In genomic region chr14:30609499-30609898, GRCm38 (mm10) we compare ENCODE assay signal across 29 mouse cellular contexts. TPM values are rescaled to one million over a fixed set of nuclear protein-coding genes. Genes with fewer than 3 reads are reported as not detected.
DNase-seq lines count a peak whose midpoint lies in the region; ATAC-seq and TF ChIP-seq lines count a peak whose summit lies in the region.
"Had no signal": no experiment of that assay in that cellular context is flagged by ENCODE, and none has a peak within 500 bp of the region (broad histone marks: within the 10 kb centered on the region; RNA-seq: fewer than 3 reads in every experiment).

No protein-coding gene starts in this region.

- peak; percentile 74 for DNase-seq in midbrain, embryonic 11.5 days (ENCODE audit: low spot score, missing footprints)
- DNase-seq in midbrain, embryonic 14.5 days: no peak
- peak; percentile 35 for DNase-seq in A20 (ENCODE audit: low read depth, low spot score)
- no peak for DNase-seq in heart, adult 11 months
- DNase-seq in embryo, embryonic 11 days: no peak
- DNase-seq: adrenal gland, adult 8-10 months; adrenal gland, postnatal 25 days; cerebellum, adult 18-20 months; cerebellum, adult 9-10 months; cerebellum, postnatal 14 days; forebrain, postnatal 0 days; gastrocnemius, adult 2 months; gastrocnemius, postnatal 14 days; heart, adult 18-20 months; heart, postnatal 10 days; heart, postnatal 36 days had no signal

- H3K4me3 ChIP-seq in midbrain, embryonic 11.5 days (ENCODE audit: low read depth, low read length): no peak overlapping the region
- H3K4me3 ChIP-seq in midbrain, embryonic 14.5 days (replicated peaks; ENCODE audit: low read depth, low read length): no peak overlapping the region
- H3K4me3 ChIP-seq in bone marrow macrophage, adult 2 months (ENCODE audit: insufficient read depth, low read length): no peak overlapping the region
- H3K4me3 ChIP-seq: embryonic facial prominence, embryonic 13.5 days; erythroblast, embryonic 14.5 days; gastrocnemius, adult 2 months; heart, embryonic 12.5 days; heart, embryonic 15.5 days; hindbrain, embryonic 10.5 days; hindbrain, embryonic 13.5 days had no signal

- TF ChIP-seq POLR2A in bone marrow macrophage, adult 2 months (IDR thresholded peaks at IDR 0.05; ENCODE audit: borderline replicate concordance, low read depth, low read length): no peak

- 87% methylated on average over 3 of the region's 3 CpGs for WGBS in midbrain, embryonic 11.5 days
- 89% methylated on average over 3 of the region's 3 CpGs for WGBS in midbrain, embryonic 14.5 days

- H3K9me3 ChIP-seq in midbrain, embryonic 11.5 days (ENCODE audit: control insufficient read depth, low read length): no peaks in the 10 kb centered on the region
- H3K9me3 ChIP-seq in midbrain, embryonic 14.5 days (ENCODE audit: control insufficient read depth, low read length): no peaks in the 10 kb centered on the region
- H3K9me3 ChIP-seq: embryonic facial prominence, embryonic 13.5 days; heart, embryonic 12.5 days; heart, embryonic 15.5 days; hindbrain, embryonic 10.5 days; hindbrain, embryonic 13.5 days had no signal

- H3K27ac ChIP-seq in midbrain, embryonic 11.5 days (ENCODE audit: low read depth, low read length): no peak overlapping the region
- no peak overlapping the region for H3K27ac ChIP-seq in midbrain, embryonic 14.5 days (replicated peaks; ENCODE audit: low read depth, low read length)
- peak overlapping the region; percentile 48 for H3K27ac ChIP-seq in bone marrow macrophage, adult 2 months (ENCODE audit: insufficient read depth, low read depth, low read length)
- H3K27ac ChIP-seq: embryonic facial prominence, embryonic 13.5 days; gastrocnemius, adult 2 months; heart, embryonic 15.5 days; hindbrain, embryonic 10.5 days; hindbrain, embryonic 13.5 days had no signal

- no peaks in the 10 kb centered on the region; the same call in 1 of the 2 replicates for H3K4me1 ChIP-seq in midbrain, embryonic 11.5 days (ENCODE audit: control insufficient read depth, insufficient read depth, low read length)
- peaks cover 2% of the 10 kb centered on the region; the same call in 1 of the 2 replicates for H3K4me1 ChIP-seq in midbrain, embryonic 14.5 days (ENCODE audit: control insufficient read depth, insufficient read depth, low read length)
- H3K4me1 ChIP-seq in bone marrow macrophage, adult 2 months (ENCODE audit: control insufficient read depth, insufficient read depth, low read length): peaks cover 73% of the 10 kb centered on the region
- H3K4me1 ChIP-seq: hindbrain, embryonic 13.5 days had no signal

- no peaks in the 10 kb centered on the region for H3K27me3 ChIP-seq in midbrain, embryonic 11.5 days (ENCODE audit: control insufficient read depth, insufficient read depth, low read length)
- H3K27me3 ChIP-seq in midbrain, embryonic 14.5 days (ENCODE audit: control insufficient read depth, insufficient read depth, low read length): no peaks in the 10 kb centered on the region
- H3K27me3 ChIP-seq: embryonic facial prominence, embryonic 13.5 days; heart, embryonic 12.5 days; heart, embryonic 15.5 days; hindbrain, embryonic 13.5 days had no signal

- no peak overlapping the region for H3K9ac ChIP-seq in midbrain, embryonic 11.5 days (ENCODE audit: low read length)
- no peak overlapping the region for H3K9ac ChIP-seq in midbrain, embryonic 14.5 days (replicated peaks; ENCODE audit: low read length)
- H3K9ac ChIP-seq: embryonic facial prominence, embryonic 13.5 days; forebrain, postnatal 0 days; heart, embryonic 12.5 days; heart, embryonic 15.5 days; hindbrain, embryonic 13.5 days had no signal

- no peak overlapping the region for H3K4me2 ChIP-seq in midbrain, embryonic 11.5 days
- no peak overlapping the region for H3K4me2 ChIP-seq in midbrain, embryonic 14.5 days (ENCODE audit: low read length)
- H3K4me2 ChIP-seq: embryonic facial prominence, embryonic 13.5 days; heart, embryonic 12.5 days; heart, embryonic 15.5 days; hindbrain, embryonic 13.5 days had no signal

- no peak for TF ChIP-seq CTCF in bone marrow macrophage, adult 2 months (IDR thresholded peaks at IDR 0.05; ENCODE audit: low read depth, low read length)

- ATAC-seq in midbrain, embryonic 11.5 days (ENCODE audit: low FRiP score): no peak
- ATAC-seq in midbrain, embryonic 14.5 days (ENCODE audit: low FRiP score, low TSS enrichment): no peak
- ATAC-seq: activated CD4-positive, CD25-positive, alpha-beta regulatory T cell, adult 4 months; CD4-positive, CD25-positive, alpha-beta regulatory T cell, adult 4 months; forebrain, embryonic 14.5 days; forebrain, postnatal 0 days; hindbrain, embryonic 16.5 days; inflammation-experienced regulatory T-cells, adult 6 months; intestine, embryonic 16.5 days had no signal

- no peaks in the 10 kb centered on the region for H3K36me3 ChIP-seq in midbrain, embryonic 11.5 days (ENCODE audit: control insufficient read depth, insufficient read depth, low read length)
- no peaks in the 10 kb centered on the region for H3K36me3 ChIP-seq in midbrain, embryonic 14.5 days (ENCODE audit: control insufficient read depth, insufficient read depth, low read length)

RNA-seq across cellular contexts. Expression of gene Prkcd, which starts 16.5 kb away (rescaled TPM):
- 17.6 and 20.1 TPM in 2 replicates for polyA plus RNA-seq in midbrain, embryonic 11.5 days (2014; fragmentation: Nextera tagmentation; extraction: Ambion mirVana)
- 10.6 and 12.8 TPM in 2 replicates for polyA plus RNA-seq in midbrain, embryonic 14.5 days (2014; fragmentation: Nextera tagmentation; extraction: Ambion mirVana)
- polyA plus RNA-seq in bone marrow macrophage, adult 2 months (2012; ENCODE audit: insufficient read depth, insufficient read length, missing spikeins): 404 TPM in 2 replicates

RNA-seq across cellular contexts. Expression of gene Rft1, which starts 44.7 kb away (rescaled TPM):
- 11.0 and 12.3 TPM in 2 replicates for polyA plus RNA-seq in midbrain, embryonic 11.5 days (2014; fragmentation: Nextera tagmentation; extraction: Ambion mirVana)
- 7.7 and 10.3 TPM in 2 replicates for polyA plus RNA-seq in midbrain, embryonic 14.5 days (2014; fragmentation: Nextera tagmentation; extraction: Ambion mirVana)
- 18.4 and 20.5 TPM in 2 replicates for polyA plus RNA-seq in bone marrow macrophage, adult 2 months (2012; ENCODE audit: insufficient read depth, insufficient read length, missing spikeins)

Comparison
In these comparisons a context has a peak if more than half of its experiments do, and no peak if none do; other contexts are left out.
1. DNase-seq: peak in midbrain, embryonic 11.5 days (single experiment) and A20 (single experiment); none in midbrain, embryonic 14.5 days (single experiment), heart, adult 11 months (single experiment) and embryo, embryonic 11 days (single experiment).
2. RNA of gene Prkcd, which starts 16.5 kb away (polyA plus RNA-seq): 404 TPM in bone marrow macrophage, adult 2 months; 17.6 to 20.1 TPM in midbrain, embryonic 11.5 days and 10.6 to 12.8 TPM in midbrain, embryonic 14.5 days; every median in the first group is over 10 times any median in the second.